Mouse (Mus musculus) telencephalon, adult 2 months (tissue): ENCODE results near the gene Myo1a.
"Not testable (repeated sequence)": the region's sequence is repeated elsewhere in the genome, so short reads cannot be mapped to it uniquely, and the experiment has no call there.

Experiments used
- DNase-seq: peaks from one replicate; pipeline ENCODE4 v3.0.0-alpha.2; 2011; ENCODE audit warnings: low read depth, low spot score

Myo1a gene

GRCm38 (mm10) chr10:127704766-127705220, at the start of gene Myo1a:
Myo1a (plus strand) TSS chr10:127705170.
- DNase-seq: no peak

DNA sequence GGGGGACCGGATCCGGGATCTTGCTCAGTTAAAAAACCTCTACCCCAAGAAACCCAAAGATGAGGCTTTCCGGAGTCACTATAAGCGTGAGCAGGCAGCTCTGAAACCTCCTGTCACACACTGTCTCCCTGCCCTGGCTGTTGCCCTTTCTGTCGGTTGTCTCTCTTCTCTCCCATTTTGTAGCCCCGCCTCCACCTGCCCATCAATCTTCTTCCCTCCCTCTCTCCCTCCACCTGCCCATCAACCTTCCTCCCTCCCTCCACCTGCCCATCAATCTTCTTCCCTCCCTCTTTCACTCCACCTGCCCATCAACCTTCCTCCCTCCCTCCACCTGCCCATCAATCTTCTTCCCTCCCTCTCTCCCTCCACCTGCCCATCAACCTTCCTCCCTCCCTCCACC, 47.4 kb upstream of the Myo1a start:
- not testable (repeated sequence) for DNase-seq

DNA sequence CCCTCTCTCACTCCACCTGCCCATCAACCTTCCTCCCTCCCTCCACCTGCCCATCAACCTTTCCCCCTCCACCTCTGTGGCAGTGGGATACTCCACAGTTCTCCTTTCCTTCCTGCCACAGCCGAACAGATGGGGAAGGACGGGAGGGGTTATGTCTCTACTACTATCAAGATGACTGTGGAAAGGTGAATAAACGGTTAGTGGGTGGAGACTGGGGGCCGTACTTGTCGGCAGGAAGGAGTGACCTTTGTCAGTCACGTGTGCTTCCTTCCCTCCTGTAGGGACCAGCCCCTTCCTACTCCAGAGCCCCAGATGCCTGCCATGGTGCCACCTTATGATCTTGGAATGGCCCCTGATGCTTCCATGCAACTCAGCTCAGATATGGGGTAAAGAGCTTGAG, 46.9 kb upstream of the Myo1a start:
- no peak for DNase-seq

DNA sequence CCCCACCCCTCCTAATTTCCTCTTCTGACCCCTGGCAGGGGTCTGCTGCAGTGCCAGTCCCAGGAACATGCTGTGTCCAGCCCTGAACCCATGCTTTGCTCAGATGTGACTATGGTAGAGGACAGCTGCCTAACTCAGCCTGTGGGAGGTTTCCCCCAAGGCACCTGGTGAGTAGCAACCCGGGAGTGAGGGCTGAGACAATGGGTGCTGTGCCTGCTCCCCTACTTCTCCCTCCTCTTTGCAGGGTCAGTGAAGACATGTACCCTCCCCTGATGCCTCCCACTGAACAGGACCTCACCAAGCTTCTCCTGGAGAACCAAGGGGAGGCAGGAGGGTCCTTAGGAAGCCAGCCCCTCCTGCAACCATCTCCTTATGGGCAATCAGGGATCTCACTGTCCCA, 45.4 kb upstream of the Myo1a start:
- no peak for DNase-seq

- no peak for DNase-seq
These were observed 43.6 kb upstream of the Myo1a start for GRCm38 (mm10) chr10:127661291-127661914.

DNA sequence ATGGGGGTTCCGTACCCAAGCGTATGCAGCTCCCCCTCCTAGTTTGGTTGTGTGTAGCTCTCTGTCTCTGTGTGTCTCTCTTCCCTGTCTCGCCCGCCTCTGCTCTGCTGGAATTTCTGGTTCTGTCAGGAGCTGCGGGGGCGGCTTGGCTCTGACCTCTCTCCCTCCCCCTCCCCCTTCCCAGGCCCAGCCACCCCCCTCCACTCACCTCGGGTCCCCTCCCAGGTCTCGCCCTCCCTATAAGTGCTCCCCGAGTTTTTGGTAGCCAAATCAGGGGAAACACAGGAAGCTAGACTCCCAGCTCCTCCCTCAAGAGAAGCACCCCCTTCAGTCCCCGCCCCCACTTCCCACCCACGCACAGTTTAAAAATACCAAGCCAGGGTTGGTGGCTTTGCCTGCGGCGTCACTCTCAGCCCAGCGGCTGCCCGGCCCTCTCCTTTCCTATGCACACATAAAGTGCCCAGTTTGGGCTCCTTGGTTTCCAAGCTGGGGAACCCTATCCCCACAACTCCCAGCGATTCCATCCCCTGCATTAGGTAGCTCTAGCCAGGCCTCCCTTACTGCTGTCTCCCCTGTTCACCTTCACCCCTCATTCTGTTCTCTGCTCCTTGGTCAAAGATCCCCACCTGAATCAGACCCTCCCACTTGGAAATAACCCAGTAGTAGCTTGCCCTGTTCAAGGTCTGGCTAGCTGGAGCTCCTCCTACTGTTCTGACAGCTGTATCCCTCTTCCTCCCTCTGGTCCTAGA, 42.9 kb upstream of the Myo1a start:
- DNase-seq: peak; percentile 76

DNA sequence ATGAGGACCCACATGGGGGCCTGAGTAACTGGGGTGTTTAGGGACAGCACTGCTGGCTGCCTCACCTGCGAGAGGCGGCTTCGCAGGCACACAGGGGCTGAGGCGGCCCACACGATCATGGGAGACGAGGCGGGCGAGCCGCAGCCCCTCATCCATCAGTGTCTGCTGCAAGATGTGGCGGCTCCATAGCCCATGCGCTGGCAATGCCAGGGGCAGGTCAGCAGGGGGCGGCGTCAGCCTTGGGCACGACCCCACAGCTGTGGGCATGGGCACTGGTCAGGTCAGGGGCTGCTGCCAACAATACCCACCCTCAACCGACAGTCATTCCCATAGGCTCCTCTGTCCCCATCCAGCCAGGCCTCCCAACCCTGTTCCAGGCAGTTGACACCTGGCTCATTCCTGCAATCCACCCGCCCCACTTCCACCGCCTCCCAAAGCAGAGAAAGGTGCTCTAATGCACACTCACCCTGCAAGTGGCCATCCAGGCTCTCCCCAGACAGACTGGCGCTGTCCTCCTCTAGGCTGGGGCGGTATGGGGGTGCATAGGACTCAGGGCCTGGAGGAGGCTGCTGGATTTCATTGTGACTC, 42.2 kb upstream of the Myo1a start:
- no peak for DNase-seq

DNA sequence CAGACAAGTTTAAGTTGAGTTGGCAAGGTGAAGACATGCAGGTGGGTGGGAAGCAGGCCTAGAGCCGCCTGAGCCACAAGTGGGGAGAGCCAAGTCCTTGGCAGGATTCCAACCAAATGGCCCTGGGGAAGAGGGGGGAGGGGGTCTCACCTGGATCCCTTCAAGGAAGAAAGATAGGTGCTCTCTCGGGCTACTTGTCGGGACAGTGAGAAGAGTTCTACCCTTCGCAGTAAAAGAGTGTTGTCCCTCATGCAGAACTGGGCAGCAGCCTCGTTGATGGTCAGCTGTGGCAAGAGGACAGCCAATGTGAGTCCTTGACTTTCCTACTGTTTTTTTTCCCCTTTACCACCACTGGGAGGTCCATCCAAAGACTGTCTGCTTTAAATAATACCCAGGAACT, 41.4 kb upstream of the Myo1a start:
- no peak for DNase-seq

GRCm38 (mm10) chr10:127664166-127664565, 40.8 kb upstream of the Myo1a start:
- DNase-seq: no peak

DNA sequence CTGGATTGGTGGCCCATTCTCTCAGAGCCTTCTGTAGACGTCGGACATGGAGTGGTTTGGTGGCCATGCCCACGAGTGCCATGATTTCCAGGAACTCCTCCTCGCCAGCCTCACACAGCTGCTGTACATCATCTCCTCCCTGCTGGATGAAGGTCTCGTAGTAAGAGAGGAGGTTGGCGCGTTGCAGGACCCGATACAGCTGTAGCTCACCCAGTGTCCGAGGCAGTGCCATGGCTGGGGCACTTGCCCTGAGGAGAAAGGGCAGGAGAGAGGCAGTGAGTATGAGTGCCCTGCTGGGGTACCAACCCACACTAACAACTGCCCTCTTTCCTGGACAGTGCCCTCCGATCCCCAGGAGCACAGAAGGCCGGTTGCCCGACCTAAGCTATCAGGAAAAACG, 40.1 kb upstream of the Myo1a start:
- no peak for DNase-seq

DNA sequence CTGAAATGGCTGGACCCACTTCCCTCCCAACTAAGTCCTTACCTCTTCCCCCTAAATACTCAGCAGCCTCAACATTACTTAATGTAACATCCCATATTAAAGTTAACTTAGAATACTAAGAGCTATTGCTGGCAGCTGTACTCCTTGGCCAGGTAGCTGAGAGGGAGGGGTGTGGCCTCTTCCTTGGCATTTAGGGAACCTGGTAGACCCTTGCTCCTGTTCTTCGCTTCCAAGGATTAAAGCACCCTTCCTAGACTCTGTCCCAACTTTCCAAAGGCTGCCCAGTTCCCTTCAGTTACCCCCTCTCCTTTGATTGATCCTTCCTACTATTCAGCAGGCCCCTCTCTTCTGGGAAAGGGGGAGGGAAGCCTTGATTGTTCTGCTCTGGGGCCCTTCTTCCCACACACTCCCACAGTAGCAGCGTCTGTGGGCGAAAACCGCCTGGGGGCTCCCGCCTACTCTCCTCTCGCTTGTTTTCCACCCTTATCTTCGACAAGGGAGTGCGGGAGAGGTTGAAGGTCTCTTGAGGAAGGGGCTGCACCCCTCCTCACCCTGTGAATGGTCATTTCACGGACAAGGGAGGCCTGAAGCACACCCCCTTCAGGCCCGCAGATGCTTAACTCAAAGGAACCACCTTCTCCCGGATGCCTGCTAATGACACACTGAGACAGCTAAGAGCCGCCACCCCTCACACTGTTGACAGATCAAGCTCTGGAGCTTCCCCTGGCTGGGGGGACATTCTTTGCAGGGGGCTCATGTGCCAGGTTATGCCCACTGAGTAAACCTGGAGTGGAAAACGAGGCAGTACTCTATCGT, 39.4 kb upstream of the Myo1a start:
- no peak for DNase-seq

- peak; percentile 68 for DNase-seq
These were observed 38.3 kb upstream of the Myo1a start, which contains the start of gene Nemp1 for GRCm38 (mm10) chr10:127666501-127667268. Nemp1 (plus strand) TSS chr10:127666901.

GRCm38 (mm10) chr10:127667269-127668092, 37.5 kb upstream of the Myo1a start:
- peak; percentile 70 for DNase-seq

- peak; percentile 81 for DNase-seq
These were observed 36.6 kb upstream of the Myo1a start, which contains the start of gene Nab2 for GRCm38 (mm10) chr10:127668093-127669050. Nab2 (minus strand) TSS chr10:127668568.

GRCm38 (mm10) chr10:127669170-127669569, 35.8 kb upstream of the Myo1a start:
- peak; percentile 75 for DNase-seq

DNA sequence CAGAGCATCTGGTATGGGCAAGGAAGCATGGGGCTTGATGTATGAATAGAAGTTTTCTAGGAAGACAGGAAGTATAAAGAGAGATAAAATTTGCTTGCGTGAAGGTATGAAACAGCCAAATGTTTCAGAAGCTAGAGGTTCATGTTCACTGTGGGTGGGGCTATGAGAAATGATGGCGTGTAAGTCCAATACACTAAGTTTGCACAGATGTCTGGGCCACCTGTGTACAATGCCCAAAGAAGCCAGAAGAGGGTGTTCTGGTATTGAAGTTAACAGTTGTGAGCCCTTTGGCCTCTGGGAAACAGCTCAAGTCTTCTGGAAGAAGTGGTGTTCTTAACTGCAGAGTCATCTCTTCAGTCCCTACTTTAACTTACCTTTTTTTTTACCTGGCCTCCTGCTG, 34.8 kb upstream of the Myo1a start:
- no peak for DNase-seq

DNA sequence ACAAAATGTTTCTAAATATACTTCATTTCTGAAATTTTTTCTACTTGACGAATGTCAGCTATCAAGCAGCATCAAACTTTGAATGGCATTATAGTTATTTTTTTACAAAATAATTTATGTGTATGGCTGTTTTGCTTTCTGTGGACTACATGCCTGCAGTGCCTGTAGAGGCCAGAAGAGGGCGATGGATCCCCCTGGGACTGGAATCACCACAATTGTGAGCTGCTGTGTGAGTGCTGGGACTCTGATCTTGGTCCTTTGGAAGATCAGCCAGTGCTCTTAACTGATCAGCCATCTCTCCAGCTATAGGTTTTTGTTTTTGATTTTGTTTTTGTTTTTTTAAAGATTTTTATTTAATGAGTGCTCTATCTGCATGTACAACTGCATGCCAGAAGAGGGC, 33.7 kb upstream of the Myo1a start:
- no peak for DNase-seq

GRCm38 (mm10) chr10:127674046-127674655, 30.8 kb upstream of the Myo1a start:
- no peak for DNase-seq
